Mouse (Mus musculus) C2C12 (cell line): ENCODE measurements at regions not wholly inside any gene's neighbourhood (a gene's known extent, or its start where the extent isn't known, plus 50 kb on each side); places are given as distances from the start of the nearest gene placed in this dataset.

ENCODE experiments used
- H3K27me3 ChIP-seq: one replicate; pipeline ENCODE4 v1.6.1; 2011; ENCODE audit not compliant: control insufficient read depth, insufficient read depth, insufficient read length
- H3K36me3 ChIP-seq: one replicate; pipeline ENCODE4 v1.6.1; 2011; ENCODE audit not compliant: control insufficient read depth, insufficient read depth
- H3K4me3 ChIP-seq: one replicate; pipeline ENCODE4 v1.5.1; 2011; ENCODE audit warnings: mild to moderate bottlenecking, control low read depth; ENCODE audit not compliant: poor library complexity, insufficient read depth, severe bottlenecking
- H3K79me2 ChIP-seq: one replicate; pipeline ENCODE4 v1.6.1; 2011; ENCODE audit not compliant: control insufficient read depth, insufficient read depth
- H3K79me3 ChIP-seq: one replicate; pipeline ENCODE4 v1.6.1; 2011; ENCODE audit warnings: low read depth, control low read depth
- H3ac ChIP-seq: one replicate; pipeline ENCODE3; 2011; ENCODE audit warnings: low read depth; ENCODE audit not compliant: control insufficient read depth, insufficient read length
- CEBPB ChIP-seq: IDR thresholded peaks from one replicate; pipeline ENCODE4 v1.6.1; 2011; ENCODE audit warnings: low read depth, mild to moderate bottlenecking, control low read depth, moderate library complexity
- CTCF ChIP-seq: IDR thresholded peaks from one replicate; pipeline ENCODE4 v1.5.1; 2011; ENCODE audit not compliant: control insufficient read depth, insufficient read depth, insufficient read length
- FOSL1 ChIP-seq: IDR thresholded peaks from one replicate; pipeline ENCODE4 v1.8.0; 2011; ENCODE audit warnings: mild to moderate bottlenecking, low read length; ENCODE audit not compliant: poor library complexity, insufficient read depth, severe bottlenecking
- MAX ChIP-seq: IDR thresholded peaks from one replicate; pipeline ENCODE4 v1.6.1; 2011; ENCODE audit warnings: mild to moderate bottlenecking, control low read depth
- MYOD1 ChIP-seq: IDR thresholded peaks from one replicate; pipeline ENCODE4 v1.6.1; 2011; ENCODE audit warnings: low read depth; ENCODE audit not compliant: control insufficient read depth, insufficient read length
- MYOG ChIP-seq: IDR thresholded peaks from one replicate; pipeline ENCODE4 v1.6.1; 2011; ENCODE audit not compliant: control insufficient read depth, insufficient read length; ENCODE audit errors: extremely low read depth
- USF1 ChIP-seq: IDR thresholded peaks from one replicate; pipeline ENCODE4 v1.6.1; 2011; ENCODE audit warnings: low read depth, mild to moderate bottlenecking, control low read depth, moderate library complexity

- H3K27me3 ChIP-seq = no peaks in the 10 kb centered on the region
- no peaks in the 10 kb centered on the region for H3K36me3 ChIP-seq
- no peaks in the 10 kb centered on the region for H3K79me3 ChIP-seq
- TF ChIP-seq MYOD1 (no peak), FOSL1 (no peak), CEBPB (no peak), MAX (no peak), MYOG (no peak), USF1 (no peak)
- H3K4me3 ChIP-seq = no peak overlapping the region
- no peaks in the 10 kb centered on the region for H3K79me2 ChIP-seq
- no peak overlapping the region for H3ac ChIP-seq
Observed at GRCm38 (mm10) chr11:19470648-19471341, 452.0 kb upstream of the Meis1 start.

- Histone ChIP-seq H3K79me2 (no peaks in the 10 kb centered on the region), H3K79me3 (no peaks in the 10 kb centered on the region), H3ac (no peak overlapping the region), H3K4me3 (no peak overlapping the region), H3K36me3 (no peaks in the 10 kb centered on the region), H3K27me3 (no peaks in the 10 kb centered on the region)
- TF ChIP-seq USF1 = no peak
- TF ChIP-seq CTCF = no peak
- TF ChIP-seq CEBPB = no peak
- no peak for TF ChIP-seq MYOG
- TF ChIP-seq MAX = no peak
- no peak for TF ChIP-seq MYOD1
- no peak for TF ChIP-seq FOSL1
Observed at GRCm38 (mm10) chr11:19475068-19475786, 448.9 kb upstream of the Spred2 start.

GRCm38 (mm10) chr11:19493089-19493756 lies 431.0 kb upstream of the Spred2 start:
- TF ChIP-seq FOSL1 (no peak), MYOD1 (no peak), USF1 (no peak), MAX (no peak), CEBPB (no peak)
- H3K79me3 ChIP-seq = no peaks in the 10 kb centered on the region
- H3ac ChIP-seq = no peak overlapping the region
- no peaks in the 10 kb centered on the region for H3K79me2 ChIP-seq
- no peaks in the 10 kb centered on the region for H3K36me3 ChIP-seq
- no peak overlapping the region for H3K4me3 ChIP-seq
- no peaks in the 10 kb centered on the region for H3K27me3 ChIP-seq

GRCm38 (mm10) chr11:19521721-19522120 lies 402.5 kb upstream of the Spred2 start:
- Histone ChIP-seq H3K79me3 (no peaks in the 10 kb centered on the region), H3ac (no peak overlapping the region), H3K4me3 (no peak overlapping the region), H3K79me2 (no peaks in the 10 kb centered on the region), H3K27me3 (no peaks in the 10 kb centered on the region), H3K36me3 (no peaks in the 10 kb centered on the region)
- no peak for TF ChIP-seq FOSL1

- Histone ChIP-seq H3K79me2 (no peaks in the 10 kb centered on the region), H3ac (no peak overlapping the region), H3K4me3 (no peak overlapping the region), H3K36me3 (no peaks in the 10 kb centered on the region), H3K79me3 (no peaks in the 10 kb centered on the region), H3K27me3 (no peaks in the 10 kb centered on the region)
- no peak for TF ChIP-seq CEBPB
- no peak for TF ChIP-seq FOSL1
- TF ChIP-seq MYOD1 = no peak
- no peak for TF ChIP-seq MYOG
- TF ChIP-seq CTCF = no peak
- TF ChIP-seq MAX = no peak
- no peak for TF ChIP-seq USF1
Observed at GRCm38 (mm10) chr11:19523853-19524487, 400.2 kb upstream of the Spred2 start.

GRCm38 (mm10) chr11:19529126-19529525 lies 395.0 kb upstream of the Spred2 start:
- no peaks in the 10 kb centered on the region for H3K36me3 ChIP-seq
- H3ac ChIP-seq = no peak overlapping the region
- TF ChIP-seq CTCF = no peak
- TF ChIP-seq MYOG = no peak
- TF ChIP-seq USF1 = no peak
- no peak for TF ChIP-seq MYOD1
- no peak for TF ChIP-seq FOSL1
- no peak for TF ChIP-seq MAX
- no peak for TF ChIP-seq CEBPB
- no peaks in the 10 kb centered on the region for H3K79me2 ChIP-seq
- no peaks in the 10 kb centered on the region for H3K79me3 ChIP-seq
- H3K4me3 ChIP-seq = no peak overlapping the region
- H3K27me3 ChIP-seq = no peaks in the 10 kb centered on the region
